Mouse (Mus musculus): ENCODE data around the gene Cds1.
"Not testable (repeated sequence)": the region's sequence is repeated elsewhere in the genome, so short reads cannot be mapped to it uniquely, and the experiment has no call there.

Gene Cds1

GRCm38 (mm10) chr5:101828932-101829331 is 64.0 kb downstream of the Cds1 start:
- DNase-seq (ENCODE audit: low spot score), result no peak

GRCm38 (mm10) chr5:101830180-101830579 is 65.2 kb downstream of the Cds1 start:
- DNase-seq (ENCODE audit: low spot score), result no peak

- DNase-seq (ENCODE audit: low spot score), result no peak
These were observed 67.1 kb downstream of the Cds1 start for GRCm38 (mm10) chr5:101832042-101832441.

DNA sequence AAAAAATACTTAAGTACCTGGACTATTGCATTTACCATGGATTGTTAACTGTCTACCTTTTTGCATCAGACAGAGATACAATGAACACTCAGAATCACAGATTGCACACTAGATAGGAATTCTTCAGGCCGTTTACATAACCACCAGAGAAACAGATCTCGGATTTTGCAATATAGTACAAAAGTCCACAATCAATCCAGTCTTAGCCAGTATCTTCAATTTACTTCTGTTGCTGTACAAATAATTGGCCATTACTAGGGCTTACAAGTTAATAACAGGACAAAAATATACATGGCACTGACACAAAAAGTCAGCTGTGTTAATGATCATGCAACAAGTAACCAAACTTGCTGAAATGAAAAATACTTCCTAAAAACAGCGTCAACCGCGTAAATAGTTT is 68.1 kb downstream of the Cds1 start:
- no peak for DNase-seq (ENCODE audit: low spot score)

GRCm38 (mm10) chr5:101833875-101834274 is 68.9 kb downstream of the Cds1 start:
- peak; percentile 23 for DNase-seq (ENCODE audit: low spot score)

GRCm38 (mm10) chr5:101836221-101836620 is 71.3 kb downstream of the Cds1 start:
- DNase-seq (ENCODE audit: low spot score), result no peak

GRCm38 (mm10) chr5:101837605-101838004 is 72.7 kb downstream of the Cds1 start:
- not testable (repeated sequence) for DNase-seq (ENCODE audit: low spot score)

- DNase-seq (ENCODE audit: low spot score), result no peak
These were observed 75.5 kb downstream of the Cds1 start for GRCm38 (mm10) chr5:101840476-101840875.

DNA sequence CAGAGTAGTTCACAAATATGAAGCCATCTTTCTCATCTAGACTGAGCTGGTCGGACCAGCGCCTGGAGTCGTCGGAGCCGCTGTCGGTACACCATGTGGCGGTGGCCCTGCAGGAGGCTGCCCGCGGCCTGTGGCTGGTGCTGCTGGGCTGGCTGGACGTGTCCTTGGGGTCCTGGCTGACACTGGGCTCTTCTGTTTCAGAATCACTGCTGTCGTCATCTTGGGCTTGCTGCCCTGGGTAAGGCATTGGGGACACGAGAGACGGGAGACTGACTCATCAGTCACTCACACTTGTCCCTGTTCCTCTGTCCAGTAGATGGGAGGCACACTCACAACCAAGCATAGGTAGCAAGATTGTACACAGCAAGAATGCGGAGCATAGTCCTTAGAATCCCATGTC is 80.1 kb downstream of the Cds1 start:
- no peak for DNase-seq (ENCODE audit: low spot score)

- no peak for DNase-seq (ENCODE audit: low spot score)
These were observed 81.0 kb downstream of the Cds1 start for GRCm38 (mm10) chr5:101845930-101846329.

DNA sequence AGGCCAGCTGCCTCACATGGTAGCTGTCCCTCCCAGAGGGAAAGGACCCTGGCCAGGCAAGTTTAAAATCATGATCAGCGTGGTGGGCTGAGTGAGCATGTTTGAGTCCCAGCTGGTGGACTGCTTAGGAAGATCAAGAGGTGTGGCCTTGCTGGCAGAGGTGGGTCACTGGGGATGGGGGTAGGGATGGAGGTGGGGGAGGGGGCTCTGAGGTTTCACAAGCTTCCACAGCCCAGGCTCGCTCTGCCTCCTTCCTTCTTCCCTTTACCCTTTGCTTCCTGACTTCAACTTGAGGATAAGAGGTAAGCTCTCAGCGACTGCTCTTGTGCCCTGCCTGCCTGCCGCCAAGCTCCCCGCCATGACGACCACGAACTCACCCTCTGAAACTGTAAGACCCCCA is 82.4 kb downstream of the Cds1 start:
- DNase-seq (ENCODE audit: low spot score), result no peak

DNA sequence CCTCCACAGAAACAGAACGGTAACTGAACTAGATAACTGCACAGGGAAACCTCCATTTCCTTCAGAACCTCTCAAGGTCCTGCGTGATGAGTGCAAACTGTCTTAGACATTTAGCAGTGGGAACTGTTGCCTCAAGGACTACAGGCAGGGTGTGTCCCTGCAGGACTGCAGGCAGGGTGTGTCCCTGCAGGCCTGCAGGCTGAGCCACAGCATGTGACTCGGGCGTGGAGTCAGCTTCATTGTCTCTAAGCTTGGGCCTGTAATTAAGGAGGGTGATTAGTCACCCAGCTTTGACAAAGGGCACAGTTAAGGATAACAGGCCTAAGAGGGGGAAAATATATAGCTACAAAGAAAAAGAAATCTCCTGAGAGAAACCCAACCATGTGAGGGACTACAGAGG is 82.8 kb downstream of the Cds1 start:
- no peak for DNase-seq (ENCODE audit: low spot score)

DNA sequence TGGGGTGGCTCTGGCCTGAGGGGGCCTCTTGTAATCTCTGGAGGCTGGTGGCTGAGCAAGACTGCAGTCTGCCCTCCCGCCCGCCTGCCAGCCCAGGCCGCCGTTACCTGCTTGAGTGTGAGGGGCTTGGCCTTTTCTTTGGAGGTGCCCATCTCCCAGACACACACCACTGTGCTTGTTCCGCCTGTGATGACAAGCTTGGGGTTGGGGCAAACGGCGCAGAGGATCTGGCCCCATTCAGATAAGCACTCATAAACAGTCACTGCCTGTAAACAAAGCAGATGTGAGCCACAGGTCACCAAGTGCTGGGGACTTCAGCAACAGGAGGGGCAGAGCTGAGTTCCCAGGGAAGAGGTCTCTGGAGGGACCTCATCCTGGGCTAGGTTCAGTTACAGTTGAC is 86.2 kb downstream of the Cds1 start:
- no peak for DNase-seq (ENCODE audit: low spot score)

DNA sequence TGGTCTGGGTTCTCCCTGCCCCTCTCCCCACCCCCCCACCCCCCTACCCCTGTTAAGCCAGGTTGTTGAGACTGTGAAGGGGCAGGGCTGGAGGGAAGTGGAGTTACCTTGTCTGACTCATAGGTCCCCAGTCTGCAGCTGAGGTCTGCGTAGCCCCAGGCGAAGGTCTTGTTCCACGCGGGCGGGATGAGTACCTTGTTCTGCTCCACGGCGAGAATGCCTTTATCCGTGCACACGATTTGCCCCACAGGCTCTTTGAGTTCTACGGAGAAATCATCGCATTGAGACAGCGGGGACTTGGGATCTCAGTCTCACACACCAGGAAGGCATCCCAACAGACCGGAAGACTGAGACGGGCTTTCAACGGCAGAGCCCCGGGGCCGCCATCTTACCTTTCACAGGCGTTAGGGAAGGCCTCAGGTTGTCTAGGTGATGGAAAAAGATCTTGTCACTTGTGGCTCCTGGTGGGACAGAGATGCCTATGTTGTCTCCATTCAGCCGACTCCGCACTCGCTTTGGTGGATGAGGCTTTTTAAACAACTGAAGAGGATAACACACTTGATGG is 87.3 kb downstream of the Cds1 start:
- DNase-seq (ENCODE audit: low spot score), result no peak

DNA sequence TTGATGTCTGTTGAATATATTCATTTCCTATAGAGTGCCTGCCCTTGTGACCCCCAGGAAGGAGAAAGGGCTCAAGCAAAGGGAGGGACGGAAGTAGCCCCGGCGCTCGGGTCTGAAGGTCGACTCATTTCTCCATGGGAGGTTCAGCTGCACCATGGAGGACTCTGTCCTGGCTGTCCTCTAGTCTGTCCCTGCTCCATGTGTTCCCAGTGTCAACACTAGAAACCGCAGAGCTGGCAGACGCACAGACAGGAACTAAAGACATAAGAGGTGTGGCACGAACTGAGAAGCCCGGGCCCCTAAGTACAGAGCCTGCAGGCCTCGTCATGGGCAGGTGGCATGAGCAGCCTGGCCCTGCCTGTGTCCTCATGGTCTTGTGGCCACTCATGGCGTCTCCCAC is 89.2 kb downstream of the Cds1 start:
- DNase-seq (ENCODE audit: low spot score), result no peak

- peak; percentile 39 for DNase-seq (ENCODE audit: low spot score)
These were observed 89.7 kb downstream of the Cds1 start for GRCm38 (mm10) chr5:101854667-101855066.

DNA sequence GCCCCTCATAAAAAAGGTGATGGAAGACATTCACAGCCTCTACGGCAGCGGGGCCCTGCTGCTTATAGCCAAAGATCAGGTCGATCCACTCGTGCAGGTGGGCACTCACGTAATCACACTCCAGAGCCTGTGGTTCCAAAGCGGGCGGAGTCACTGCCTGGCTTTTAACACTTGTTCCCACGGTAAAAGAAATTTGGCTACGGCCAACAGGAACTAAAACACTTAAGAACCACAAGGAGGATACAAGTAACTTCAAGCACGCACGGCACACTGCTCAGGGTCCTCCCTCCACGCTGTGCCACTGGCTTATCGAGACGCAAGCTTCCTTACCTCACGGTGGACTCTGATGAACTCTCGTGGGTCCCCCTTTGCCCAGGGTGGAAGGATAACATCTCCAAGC is 90.5 kb downstream of the Cds1 start:
- no peak for DNase-seq (ENCODE audit: low spot score)

GRCm38 (mm10) chr5:101858891-101859436 is 94.0 kb downstream of the Cds1 start:
- DNase-seq (ENCODE audit: low spot score), result no peak

- no peak for DNase-seq (ENCODE audit: low spot score)
These were observed 97.0 kb downstream of the Cds1 start for GRCm38 (mm10) chr5:101861786-101862571.

DNA sequence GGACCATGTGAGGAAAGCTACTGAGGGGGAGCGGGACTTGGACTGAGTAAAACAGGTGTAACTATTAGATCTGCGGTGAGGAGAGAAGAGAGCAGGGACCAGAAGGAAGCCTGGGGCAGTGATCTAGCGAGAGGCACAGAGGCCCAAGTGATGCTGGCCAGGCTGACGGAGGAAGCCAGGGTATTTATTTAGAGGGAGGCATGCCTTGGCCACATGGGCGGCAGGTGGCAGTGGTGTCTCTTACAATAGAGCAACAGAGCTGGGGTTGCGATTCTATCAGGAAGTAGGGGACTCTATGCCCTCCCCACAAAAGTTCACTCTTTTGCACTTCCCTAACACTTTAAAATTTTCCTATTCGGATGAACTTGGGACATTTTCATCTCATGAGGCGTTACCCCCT is 97.7 kb downstream of the Cds1 start:
- DNase-seq (ENCODE audit: low spot score), result no peak

DNA sequence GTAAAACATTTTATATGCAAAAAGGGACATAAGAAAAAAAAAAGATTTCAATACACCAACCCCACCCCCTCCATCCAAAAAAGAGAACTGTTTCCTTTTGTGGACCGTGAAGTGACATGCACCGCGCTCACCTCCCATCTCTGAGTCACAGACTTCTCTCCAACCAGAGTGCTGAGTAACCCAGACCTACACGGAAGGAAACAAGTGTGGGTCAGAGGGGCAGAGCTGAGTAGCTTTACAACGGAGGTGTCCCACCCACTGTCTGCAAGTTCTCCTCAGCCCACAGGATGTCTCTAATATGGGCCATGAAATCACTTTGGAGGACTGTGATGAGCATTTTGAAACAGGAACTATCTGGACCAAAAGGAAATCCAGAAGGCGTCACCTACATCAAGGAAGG is 99.0 kb downstream of the Cds1 start:
- no peak for DNase-seq (ENCODE audit: low spot score)

DNA sequence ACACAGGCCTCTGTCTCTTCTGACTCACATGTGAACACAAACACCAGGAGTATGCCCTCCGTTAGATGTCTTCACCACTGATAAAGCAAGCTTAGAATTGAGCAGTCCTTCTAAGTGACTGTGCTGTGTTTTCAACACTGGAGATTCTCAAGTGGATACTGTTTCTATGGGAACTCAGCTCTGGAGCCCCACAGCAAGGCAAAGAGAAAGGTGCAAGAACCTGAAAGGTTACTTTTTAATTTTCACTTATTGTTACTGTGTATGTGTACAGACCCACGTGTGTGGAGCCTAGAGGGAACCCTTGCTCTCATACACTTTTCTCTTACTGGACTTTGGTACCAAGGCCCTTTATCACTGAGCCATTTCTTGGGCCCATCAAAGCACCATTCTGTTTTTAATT is 101.8 kb downstream of the Cds1 start:
- no peak for DNase-seq (ENCODE audit: low spot score)
